Mouse (Mus musculus): Measurements from ENCODE around the gene Epb42. TPM values are rescaled to one million over a fixed set of nuclear protein-coding genes. Genes with fewer than 3 reads are reported as not detected.
A peak's percentile ranks its signal among the peaks of the same experiment; 100 is the strongest.
"Not testable (repeated sequence)": the region's sequence is repeated elsewhere in the genome, so short reads cannot be mapped to it uniquely, and the experiment has no call there.

Epb42 gene
- polyA plus RNA-seq, 1 experiment from 2014 or later: 1.1 TPM

- WGBS: 2% methylated on average over 34 of the region's 34 CpGs
- Histone ChIP-seq H3K4me1 (ENCODE audit: control insufficient read depth in 2 of 2, insufficient read depth in 2 of 2, low read length in 2 of 2) (peaks cover 2 to 5% of the 10 kb centered on the region in 2 experiments), H3K4me2 (ENCODE audit: low read length) (peak within 1 kb of the TSS; percentile 76), H3K27ac (replicated peaks in 1 of 2; ENCODE audit: control insufficient read depth in 1 of 2, insufficient read depth in 1 of 2, low read depth in 2 of 2, low read length in 2 of 2) (peak within 1 kb of the TSS; percentile 31 to 41; a peak in 1 of 4 replicates), H3K9ac (ENCODE audit: low read length) (peak within 1 kb of the TSS; percentile 80), H3K27me3 (ENCODE audit: control insufficient read depth, insufficient read depth, low read length) (no peaks in the 10 kb centered on the region), H3K36me3 (ENCODE audit: control insufficient read depth, insufficient read depth, low read length) (peaks cover 20% of the 10 kb centered on the region), H3K9me3 (ENCODE audit: control insufficient read depth, low read length) (no peaks in the 10 kb centered on the region), H3K4me3 (ENCODE audit: control insufficient read depth in 1 of 2, insufficient read depth in 1 of 2, low read depth in 1 of 2, low read length in 2 of 2) (peak within 1 kb of the TSS; percentile 89 to 90)
- peak; percentile 97 for ATAC-seq (ENCODE audit: insufficient number of reproducible peaks, insufficient read depth, low FRiP score, low read depth)
These were observed 28.8 kb downstream of the Epb42 start, which contains the start of gene Ccndbp1 for GRCm38 (mm10) chr2:121007925-121008663. Gene Ccndbp1, plus strand, starts transcription at chr2:121008403.

- peaks cover 10% of the 10 kb centered on the region; the same call in 1 of the 2 replicates for H3K36me3 ChIP-seq (ENCODE audit: control insufficient read depth, insufficient read depth, low read length)
- WGBS: 79% methylated on average over 1 of the region's 1 CpGs
- no peak for ATAC-seq (ENCODE audit: insufficient number of reproducible peaks, insufficient read depth, low FRiP score, low read depth)
- H3K4me3 ChIP-seq (ENCODE audit: control insufficient read depth in 1 of 2, insufficient read depth in 1 of 2, low read depth in 1 of 2, low read length in 2 of 2): no peak overlapping the region
- H3K27ac ChIP-seq (replicated peaks in 1 of 2; ENCODE audit: control insufficient read depth in 1 of 2, insufficient read depth in 1 of 2, low read depth in 2 of 2, low read length in 2 of 2): no peak overlapping the region
- H3K9me3 ChIP-seq (ENCODE audit: control insufficient read depth, low read length): no peaks in the 10 kb centered on the region
- H3K9ac ChIP-seq (ENCODE audit: low read length): no peak overlapping the region
- H3K27me3 ChIP-seq (ENCODE audit: control insufficient read depth, insufficient read depth, low read length): no peaks in the 10 kb centered on the region
- peaks cover 2 to 5% of the 10 kb centered on the region in 2 experiments for H3K4me1 ChIP-seq (ENCODE audit: control insufficient read depth in 2 of 2, insufficient read depth in 2 of 2, low read length in 2 of 2)
- no peak overlapping the region for H3K4me2 ChIP-seq (ENCODE audit: low read length)
These were observed 29.9 kb downstream of the Epb42 start for GRCm38 (mm10) chr2:121006986-121007385.

DNA sequence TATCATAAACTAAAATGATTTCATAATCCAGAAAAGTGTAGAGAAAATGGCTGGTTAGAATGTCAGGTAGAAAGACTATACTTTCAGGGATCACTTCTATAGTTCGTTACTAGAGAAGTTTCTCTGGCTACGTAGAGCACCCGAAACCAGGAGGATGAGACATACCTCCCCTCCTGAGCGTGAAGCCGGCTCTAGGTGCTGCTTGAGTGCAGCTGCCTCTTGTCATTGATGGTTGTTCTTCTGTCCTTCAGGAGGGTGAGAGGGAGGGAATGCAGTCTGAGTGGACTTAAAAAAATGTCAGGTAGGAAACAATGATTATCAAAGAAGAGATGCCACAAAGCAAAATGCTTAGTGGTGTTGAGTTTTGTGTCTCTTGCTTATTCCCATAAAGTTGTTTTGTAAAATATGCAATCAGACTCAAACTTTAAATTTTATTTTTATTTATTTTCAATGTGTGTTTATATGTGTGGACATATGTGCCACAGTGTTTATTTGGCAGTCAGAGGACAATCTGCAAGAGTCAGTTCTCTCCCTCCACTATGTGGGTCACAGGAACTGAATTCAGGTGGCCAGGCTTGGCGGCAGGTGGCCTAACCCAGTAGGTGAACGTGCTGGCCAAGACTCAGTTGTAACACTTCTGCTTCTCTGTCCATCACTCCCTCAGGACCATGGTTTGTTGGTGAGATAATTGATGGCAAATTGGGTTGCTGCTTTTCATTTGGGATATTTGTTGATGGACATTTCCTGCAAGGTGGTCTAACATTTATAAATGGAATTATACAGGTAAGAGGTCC, 32.7 kb downstream of the Epb42 start:
- no peak overlapping the region for H3K27ac ChIP-seq (replicated peaks in 1 of 2; ENCODE audit: control insufficient read depth in 1 of 2, insufficient read depth in 1 of 2, low read depth in 2 of 2, low read length in 2 of 2)
- no peaks in the 10 kb centered on the region for H3K27me3 ChIP-seq (ENCODE audit: control insufficient read depth, insufficient read depth, low read length)
- no peak for ATAC-seq (ENCODE audit: insufficient number of reproducible peaks, insufficient read depth, low FRiP score, low read depth)
- H3K4me1 ChIP-seq (ENCODE audit: control insufficient read depth in 2 of 2, insufficient read depth in 2 of 2, low read length in 2 of 2): peaks cover 2 to 5% of the 10 kb centered on the region in 2 experiments
- H3K4me2 ChIP-seq (ENCODE audit: low read length): no peak overlapping the region
- H3K9me3 ChIP-seq (ENCODE audit: control insufficient read depth, low read length): no peaks in the 10 kb centered on the region
- H3K4me3 ChIP-seq (ENCODE audit: control insufficient read depth in 1 of 2, insufficient read depth in 1 of 2, low read depth in 1 of 2, low read length in 2 of 2): no peak overlapping the region
- no peaks in the 10 kb centered on the region for H3K36me3 ChIP-seq (ENCODE audit: control insufficient read depth, insufficient read depth, low read length)
- WGBS: 74% methylated on average over 7 of the region's 7 CpGs
- H3K9ac ChIP-seq (ENCODE audit: low read length): no peak overlapping the region

DNA sequence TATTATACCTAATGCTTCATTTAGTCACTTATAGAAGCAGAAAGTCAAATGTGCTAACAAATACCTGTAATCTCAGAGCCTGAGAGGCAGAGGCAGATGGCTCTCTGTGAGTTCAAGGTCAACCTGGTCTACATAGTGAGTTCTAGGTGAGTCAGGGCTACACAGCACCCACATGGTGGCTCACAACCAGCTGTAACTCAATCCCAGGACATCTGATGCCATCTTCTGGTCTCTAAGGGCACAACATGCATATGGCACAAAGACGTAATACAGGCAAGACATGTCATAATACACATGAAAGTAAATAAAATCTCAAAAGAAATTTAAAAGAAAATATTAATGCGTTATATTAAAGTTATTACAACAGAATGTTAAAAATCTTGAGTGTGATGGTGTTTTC, 33.3 kb downstream of the Epb42 start:
- Histone ChIP-seq H3K9me3 (ENCODE audit: control insufficient read depth, low read length) (no peaks in the 10 kb centered on the region), H3K4me3 (ENCODE audit: control insufficient read depth in 1 of 2, insufficient read depth in 1 of 2, low read depth in 1 of 2, low read length in 2 of 2) (no peak overlapping the region), H3K4me1 (ENCODE audit: control insufficient read depth in 2 of 2, insufficient read depth in 2 of 2, low read length in 2 of 2) (no peaks in the 10 kb centered on the region), H3K9ac (ENCODE audit: low read length) (no peak overlapping the region), H3K36me3 (ENCODE audit: control insufficient read depth, insufficient read depth, low read length) (no peaks in the 10 kb centered on the region), H3K27me3 (ENCODE audit: control insufficient read depth, insufficient read depth, low read length) (no peaks in the 10 kb centered on the region), H3K27ac (replicated peaks in 1 of 2; ENCODE audit: control insufficient read depth in 1 of 2, insufficient read depth in 1 of 2, low read depth in 2 of 2, low read length in 2 of 2) (no peak overlapping the region), H3K4me2 (ENCODE audit: low read length) (no peak overlapping the region)
- ATAC-seq (ENCODE audit: insufficient number of reproducible peaks, insufficient read depth, low FRiP score, low read depth): no peak
- 62% methylated on average over 2 of the region's 2 CpGs for whole genome bisulfite sequencing

DNA sequence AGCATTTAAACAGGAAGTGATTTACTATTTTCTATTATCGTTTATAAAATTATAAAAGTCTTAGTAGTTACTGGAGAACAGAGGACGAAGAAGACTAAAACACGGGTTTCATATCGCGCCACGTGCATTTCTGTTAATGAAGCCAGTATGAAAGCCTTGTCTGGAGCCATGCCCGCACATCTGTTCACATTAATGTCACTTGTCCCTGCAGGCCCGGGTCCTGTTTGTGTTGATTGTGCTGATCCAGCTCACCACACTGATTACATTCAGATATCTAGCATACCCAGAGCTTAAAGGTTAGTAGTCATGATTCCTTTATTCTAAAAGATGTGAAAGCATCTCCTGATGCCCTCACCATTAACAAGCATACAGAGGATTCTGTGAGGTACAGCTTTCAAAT, 38.0 kb downstream of the Epb42 start:
- Histone ChIP-seq H3K27me3 (ENCODE audit: control insufficient read depth, insufficient read depth, low read length) (no peaks in the 10 kb centered on the region), H3K27ac (replicated peaks in 1 of 2; ENCODE audit: control insufficient read depth in 1 of 2, insufficient read depth in 1 of 2, low read depth in 2 of 2, low read length in 2 of 2) (no peak overlapping the region), H3K4me1 (ENCODE audit: control insufficient read depth in 2 of 2, insufficient read depth in 2 of 2, low read length in 2 of 2) (no peaks in the 10 kb centered on the region), H3K4me2 (ENCODE audit: low read length) (no peak overlapping the region), H3K9ac (ENCODE audit: low read length) (no peak overlapping the region), H3K4me3 (ENCODE audit: control insufficient read depth in 1 of 2, insufficient read depth in 1 of 2, low read depth in 1 of 2, low read length in 2 of 2) (no peak overlapping the region), H3K36me3 (ENCODE audit: control insufficient read depth, insufficient read depth, low read length) (no peaks in the 10 kb centered on the region), H3K9me3 (ENCODE audit: control insufficient read depth, low read length) (no peaks in the 10 kb centered on the region)
- ATAC-seq (ENCODE audit: insufficient number of reproducible peaks, insufficient read depth, low FRiP score, low read depth): no peak
- whole genome bisulfite sequencing: 79% methylated on average over 8 of the region's 8 CpGs

DNA sequence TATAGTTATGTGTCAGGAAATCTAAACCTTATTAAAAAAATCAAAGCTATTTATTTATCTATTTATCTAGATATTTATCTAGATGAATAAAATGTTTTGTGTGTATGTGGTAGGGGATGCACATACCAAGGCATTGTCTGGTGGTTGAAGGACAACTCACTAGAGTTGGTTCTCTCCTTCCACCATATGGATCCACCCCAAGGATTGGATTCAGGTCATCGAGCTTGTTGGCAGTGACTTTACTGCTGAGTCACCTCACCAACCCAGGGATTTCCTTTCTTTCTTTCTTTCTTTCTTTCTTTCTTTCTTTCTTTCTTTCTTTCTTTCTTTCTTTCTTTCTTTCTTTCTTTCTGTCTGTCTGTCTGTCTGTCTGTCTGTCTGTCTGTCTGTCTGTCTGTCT, 40.3 kb downstream of the Epb42 start:
- H3K27ac ChIP-seq (replicated peaks in 1 of 2; ENCODE audit: control insufficient read depth in 1 of 2, insufficient read depth in 1 of 2, low read depth in 2 of 2, low read length in 2 of 2); ATAC-seq (ENCODE audit: insufficient number of reproducible peaks, insufficient read depth, low FRiP score, low read depth): not testable (repeated sequence)

DNA sequence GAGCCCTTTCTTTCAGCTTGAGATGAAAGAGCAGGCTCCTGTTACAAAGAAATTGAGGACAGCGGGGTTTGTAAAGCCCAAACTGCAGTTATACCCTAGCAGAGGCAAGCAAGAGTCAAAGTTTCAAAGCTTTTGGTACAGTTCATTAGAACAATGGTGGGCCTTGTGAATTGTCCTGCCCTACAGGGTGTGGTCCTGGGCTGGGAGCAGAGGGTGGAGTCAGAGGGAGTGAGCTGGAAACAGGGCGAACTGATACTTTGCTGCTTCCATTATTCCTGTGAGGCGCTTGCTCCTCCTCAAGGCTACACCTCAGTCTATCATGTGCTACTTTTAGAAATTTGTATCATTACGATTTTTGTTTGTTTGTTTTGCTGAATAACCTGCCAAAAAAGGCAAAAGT, 45.7 kb downstream of the Epb42 start:
- Histone ChIP-seq H3K27ac (replicated peaks in 1 of 2; ENCODE audit: control insufficient read depth in 1 of 2, insufficient read depth in 1 of 2, low read depth in 2 of 2, low read length in 2 of 2) (no peak overlapping the region), H3K9me3 (ENCODE audit: control insufficient read depth, low read length) (no peaks in the 10 kb centered on the region), H3K9ac (ENCODE audit: low read length) (no peak overlapping the region), H3K4me3 (ENCODE audit: control insufficient read depth in 1 of 2, insufficient read depth in 1 of 2, low read depth in 1 of 2, low read length in 2 of 2) (no peak overlapping the region), H3K4me2 (ENCODE audit: low read length) (no peak overlapping the region), H3K4me1 (ENCODE audit: control insufficient read depth in 2 of 2, insufficient read depth in 2 of 2, low read length in 2 of 2) (no peaks in the 10 kb centered on the region), H3K27me3 (ENCODE audit: control insufficient read depth, insufficient read depth, low read length) (no peaks in the 10 kb centered on the region), H3K36me3 (ENCODE audit: control insufficient read depth, insufficient read depth, low read length) (no peaks in the 10 kb centered on the region)
- no peak for ATAC-seq (ENCODE audit: insufficient number of reproducible peaks, insufficient read depth, low FRiP score, low read depth)
- 74% methylated on average over 4 of the region's 4 CpGs for WGBS

More for the DNA sequence above, 40.3 kb downstream of the Epb42 start:
- not testable (repeated sequence) for H3K36me3 ChIP-seq (ENCODE audit: control insufficient read depth, insufficient read depth, low read length); H3K27me3 ChIP-seq (ENCODE audit: control insufficient read depth, insufficient read depth, low read length); H3K4me3 ChIP-seq (ENCODE audit: control insufficient read depth in 1 of 2, insufficient read depth in 1 of 2, low read depth in 1 of 2, low read length in 2 of 2); H3K9me3 ChIP-seq (ENCODE audit: control insufficient read depth, low read length); H3K4me2 ChIP-seq (ENCODE audit: low read length); H3K9ac ChIP-seq (ENCODE audit: low read length); H3K4me1 ChIP-seq (ENCODE audit: control insufficient read depth in 2 of 2, insufficient read depth in 2 of 2, low read length in 2 of 2)
- 65% methylated on average over 1 of the region's 1 CpGs for WGBS

Measured in heart, embryonic 14.5 days (tissue).